Mouse (Mus musculus) adipocyte (in vitro differentiated cells): Measurements from ENCODE around the gene Tespa1.
A peak's percentile ranks its signal among the peaks of the same experiment; 100 is the strongest.
"Not testable (repeated sequence)": the region's sequence is repeated elsewhere in the genome, so short reads cannot be mapped to it uniquely, and the experiment has no call there.

ENCODE experiments used
- DNase-seq: peaks from one replicate; pipeline ENCODE4 v3.0.0-alpha.2; 2016; ENCODE audit warnings: low spot score

The Tespa1 gene

GRCm38 (mm10) chr10:130363438-130364164, 40.9 kb downstream of the Tespa1 start:
- DNase-seq, result peak; percentile 64

GRCm38 (mm10) chr10:130364766-130365165, 42.1 kb downstream of the Tespa1 start:
- no peak for DNase-seq

- no peak for DNase-seq
Observed at GRCm38 (mm10) chr10:130368384-130368783, 45.7 kb downstream of the Tespa1 start.

GRCm38 (mm10) chr10:130370005-130370682, 47.5 kb downstream of the Tespa1 start:
- no peak for DNase-seq

- DNase-seq, result peak; percentile 3
Observed at GRCm38 (mm10) chr10:130371644-130372043, 49.0 kb downstream of the Tespa1 start.

- DNase-seq, result no peak
Observed at GRCm38 (mm10) chr10:130372491-130373173, 50.0 kb downstream of the Tespa1 start.

- DNase-seq, result no peak
Observed at GRCm38 (mm10) chr10:130375145-130375544, 52.5 kb downstream of the Tespa1 start.

GRCm38 (mm10) chr10:130394232-130394631, 71.6 kb downstream of the Tespa1 start, which contains the start of gene Vmn2r84:
Gene Vmn2r84 (minus strand): TSS chr10:130394332.
- DNase-seq, result no peak

- DNase-seq, result not testable (repeated sequence)
Observed at GRCm38 (mm10) chr10:130412167-130412698, 89.6 kb downstream of the Tespa1 start.
